Mouse (Mus musculus): ENCODE data around the gene Tcp1.

DNA sequence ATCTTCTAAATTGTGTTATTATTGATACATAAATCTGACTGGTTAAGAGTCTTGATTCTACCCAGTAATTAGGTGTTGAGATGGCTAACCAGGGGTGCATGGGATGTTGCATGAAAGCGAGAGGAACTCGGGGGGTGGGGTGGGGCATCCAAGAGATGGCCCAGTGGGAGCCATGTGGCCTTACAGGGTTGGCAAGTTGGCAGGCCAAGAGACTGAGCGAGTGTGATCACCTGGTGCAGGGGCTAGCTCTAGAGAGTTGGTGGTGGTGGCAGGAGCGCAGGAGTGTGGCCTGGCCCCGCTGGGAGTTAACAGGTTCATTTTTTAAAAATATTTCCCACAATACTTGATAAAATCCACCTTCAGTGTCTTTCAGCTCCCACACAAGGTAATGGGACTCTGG is 17.8 kb upstream of the Tcp1 start:
- TF ChIP-seq CTCF (IDR thresholded peaks at IDR 0.05; ENCODE audit: control insufficient read depth, insufficient read depth, insufficient replicate concordance, low read depth, low read length): no peak
- no peak for TF ChIP-seq POLR2A (IDR thresholded peaks at IDR 0.05; ENCODE audit: control insufficient read depth, low read depth, low read length)
